Mouse (Mus musculus): Measurements from ENCODE around the gene N4bp1.

N4bp1 gene

GRCm38 (mm10) chr8:86781094-86781493 lies 104.0 kb downstream of the N4bp1 start:
- in situ Hi-C loops (cut with MboI, MseI): no loop called here

GRCm38 (mm10) chr8:86779207-86779606 lies 105.9 kb downstream of the N4bp1 start:
- in situ Hi-C loops (cut with MboI, MseI): no loop called here

- in situ Hi-C loops (cut with MboI, MseI): no loop called here
These were observed 114.9 kb downstream of the N4bp1 start for GRCm38 (mm10) chr8:86769945-86770715.

GRCm38 (mm10) chr8:86768499-86768898 lies 116.6 kb downstream of the N4bp1 start:
- in situ Hi-C loops (cut with MboI, MseI): no loop called here

- in situ Hi-C loops (cut with MboI, MseI): no loop called here
These were observed 118.4 kb downstream of the N4bp1 start for GRCm38 (mm10) chr8:86766548-86767211.

GRCm38 (mm10) chr8:86765669-86766068 lies 119.4 kb downstream of the N4bp1 start:
- in situ Hi-C loops (cut with MboI, MseI): no loop called here

GRCm38 (mm10) chr8:86765155-86765554 lies 119.9 kb downstream of the N4bp1 start:
- in situ Hi-C loops (cut with MboI, MseI): no loop called here

- in situ Hi-C loops (cut with MboI, MseI): no loop called here
These were observed 122.3 kb downstream of the N4bp1 start for GRCm38 (mm10) chr8:86762806-86763205.

GRCm38 (mm10) chr8:86760746-86761145 lies 124.3 kb downstream of the N4bp1 start:
- in situ Hi-C loops (cut with MboI, MseI): no loop called here

GRCm38 (mm10) chr8:86759090-86759491 lies 126.0 kb downstream of the N4bp1 start:
- in situ Hi-C loops (cut with MboI, MseI): no loop called here

GRCm38 (mm10) chr8:86758651-86759050 lies 126.4 kb downstream of the N4bp1 start:
- in situ Hi-C loops (cut with MboI, MseI): no loop called here
